Mouse (Mus musculus) erythroblast, embryonic 14.5 days (primary cell): Measurements from ENCODE around the gene Ankrd33. TPM values are rescaled to one million over a fixed set of nuclear protein-coding genes. Genes with fewer than 3 reads are reported as not detected.

Source experiments
- H3K27me3 ChIP-seq: 2 replicates; pipeline ENCODE4 v1.6.1; 2012; ENCODE audit warnings: inconsistent platforms; ENCODE audit not compliant: control insufficient read depth
- H3K36me3 ChIP-seq: 2 replicates; pipeline ENCODE4 v1.6.1; 2012; ENCODE audit warnings: mild to moderate bottlenecking, inconsistent platforms; ENCODE audit not compliant: control insufficient read depth
- H3K4me1 ChIP-seq: 2 replicates; pipeline ENCODE4 v1.6.1; 2012; ENCODE audit warnings: inconsistent platforms; ENCODE audit not compliant: control insufficient read depth
- H3K4me3 ChIP-seq: replicated peaks from 2 replicates; pipeline ENCODE3; 2012; ENCODE audit warnings: moderate library complexity, mild to moderate bottlenecking, inconsistent platforms
- H3K9me3 ChIP-seq: 2 replicates; pipeline ENCODE4 v1.6.1; 2012; ENCODE audit warnings: low read length, inconsistent platforms, mixed read lengths; ENCODE audit not compliant: control insufficient read depth
- GATA1 ChIP-seq: IDR thresholded peaks from 2 replicates; pipeline ENCODE4 v1.6.1; 2012; ENCODE audit warnings: low read length, inconsistent platforms, mixed read lengths
- TAL1 ChIP-seq: IDR thresholded peaks from 3 replicates; pipeline ENCODE4 v1.6.1; 2012; ENCODE audit warnings: low read length, inconsistent platforms, mixed read lengths
- polyA plus RNA-seq: library from polyadenylated mRNA; stranded (reverse); fragments of >175 nt; gene quantifications from 2 replicates; pipeline ENCODE4 v1.2.3, GENCODE M21; 2012

The Ankrd33 gene
- polyA plus RNA-seq, 1 experiment: not detected

GRCm38 (mm10) chr15:101131498-101131897 lies 15.9 kb downstream of the Ankrd33 start:
- no peaks in the 10 kb centered on the region for H3K4me1 ChIP-seq
- H3K27me3 ChIP-seq: peaks cover 88% of the 10 kb centered on the region
- H3K36me3 ChIP-seq: no peaks in the 10 kb centered on the region
- no peak overlapping the region for H3K4me3 ChIP-seq
- TF ChIP-seq GATA1 (no peak), TAL1 (no peak)
- no peaks in the 10 kb centered on the region for H3K9me3 ChIP-seq

- Histone ChIP-seq H3K27me3 (peaks cover 87% of the 10 kb centered on the region), H3K36me3 (no peaks in the 10 kb centered on the region), H3K4me3 (no peak overlapping the region), H3K9me3 (no peaks in the 10 kb centered on the region), H3K4me1 (no peaks in the 10 kb centered on the region)
- no peak for TF ChIP-seq TAL1
- TF ChIP-seq GATA1: no peak
Observed at GRCm38 (mm10) chr15:101132041-101132440, 16.5 kb downstream of the Ankrd33 start.

GRCm38 (mm10) chr15:101132761-101133160 lies 17.2 kb downstream of the Ankrd33 start:
- no peaks in the 10 kb centered on the region for H3K4me1 ChIP-seq

GRCm38 (mm10) chr15:101133993-101134704 lies 18.6 kb downstream of the Ankrd33 start:
- Histone ChIP-seq H3K4me1 (peaks cover 1% of the 10 kb centered on the region; the same call in 1 of the 2 replicates), H3K4me3 (no peak overlapping the region), H3K9me3 (no peaks in the 10 kb centered on the region), H3K27me3 (peaks cover 71% of the 10 kb centered on the region), H3K36me3 (no peaks in the 10 kb centered on the region)
- TF ChIP-seq GATA1: no peak
- no peak for TF ChIP-seq TAL1

More at GRCm38 (mm10) chr15:101132761-101133160, 17.2 kb downstream of the Ankrd33 start:
- H3K36me3 ChIP-seq: no peaks in the 10 kb centered on the region
- H3K27me3 ChIP-seq: peaks cover 84% of the 10 kb centered on the region
- no peaks in the 10 kb centered on the region for H3K9me3 ChIP-seq
- no peak overlapping the region for H3K4me3 ChIP-seq
- TF ChIP-seq GATA1: no peak
- no peak for TF ChIP-seq TAL1

- peaks cover 12% of the 10 kb centered on the region for H3K4me1 ChIP-seq
- H3K4me3 ChIP-seq: no peak overlapping the region
- H3K36me3 ChIP-seq: no peaks in the 10 kb centered on the region
Observed at GRCm38 (mm10) chr15:101135405-101135804, 19.9 kb downstream of the Ankrd33 start.

GRCm38 (mm10) chr15:101137455-101137854 lies 21.9 kb downstream of the Ankrd33 start:
- Histone ChIP-seq H3K27me3 (peaks cover 52% of the 10 kb centered on the region), H3K4me3 (no peak overlapping the region), H3K9me3 (no peaks in the 10 kb centered on the region), H3K36me3 (no peaks in the 10 kb centered on the region), H3K4me1 (peaks cover 19% of the 10 kb centered on the region)
- TF ChIP-seq TAL1 (no peak), GATA1 (no peak)

More at GRCm38 (mm10) chr15:101135405-101135804, 19.9 kb downstream of the Ankrd33 start:
- Histone ChIP-seq H3K9me3 (no peaks in the 10 kb centered on the region), H3K27me3 (peaks cover 69% of the 10 kb centered on the region)
- TF ChIP-seq TAL1: no peak
- TF ChIP-seq GATA1: no peak

- TF ChIP-seq GATA1 (no peak), TAL1 (no peak)
- peaks cover 19% of the 10 kb centered on the region for H3K4me1 ChIP-seq
- no peaks in the 10 kb centered on the region for H3K9me3 ChIP-seq
- H3K36me3 ChIP-seq: no peaks in the 10 kb centered on the region
- H3K4me3 ChIP-seq: no peak overlapping the region
- H3K27me3 ChIP-seq: peaks cover 40% of the 10 kb centered on the region
Observed at GRCm38 (mm10) chr15:101138675-101139074, 23.1 kb downstream of the Ankrd33 start.

- no peak for TF ChIP-seq TAL1
- no peak for TF ChIP-seq GATA1
- no peaks in the 10 kb centered on the region for H3K9me3 ChIP-seq
- H3K36me3 ChIP-seq: no peaks in the 10 kb centered on the region
- peaks cover 30% of the 10 kb centered on the region for H3K27me3 ChIP-seq
- H3K4me1 ChIP-seq: peaks cover 19% of the 10 kb centered on the region
- H3K4me3 ChIP-seq: no peak overlapping the region
Observed at GRCm38 (mm10) chr15:101139885-101140284, 24.3 kb downstream of the Ankrd33 start.

GRCm38 (mm10) chr15:101140587-101140986 lies 25.0 kb downstream of the Ankrd33 start:
- Histone ChIP-seq H3K27me3 (peaks cover 26% of the 10 kb centered on the region), H3K4me3 (no peak overlapping the region), H3K36me3 (no peaks in the 10 kb centered on the region), H3K9me3 (no peaks in the 10 kb centered on the region), H3K4me1 (peaks cover 24% of the 10 kb centered on the region)
- no peak for TF ChIP-seq GATA1
- no peak for TF ChIP-seq TAL1
